Mouse (Mus musculus) C2C12 (cell line): ENCODE results near the gene Xxylt1. TPM values are rescaled to one million over a fixed set of nuclear protein-coding genes. Genes with fewer than 3 reads are reported as not detected.

Experiments used
- H3K27me3 ChIP-seq: one replicate; pipeline ENCODE4 v1.6.1; 2011; ENCODE audit not compliant: control insufficient read depth, insufficient read depth, insufficient read length
- H3K36me3 ChIP-seq: one replicate; pipeline ENCODE4 v1.6.1; 2011; ENCODE audit not compliant: control insufficient read depth, insufficient read depth
- H3K4me3 ChIP-seq: one replicate; pipeline ENCODE4 v1.5.1; 2011; ENCODE audit warnings: mild to moderate bottlenecking, control low read depth; ENCODE audit not compliant: poor library complexity, insufficient read depth, severe bottlenecking
- H3K79me2 ChIP-seq: one replicate; pipeline ENCODE4 v1.6.1; 2011; ENCODE audit not compliant: control insufficient read depth, insufficient read depth
- H3K79me3 ChIP-seq: one replicate; pipeline ENCODE4 v1.6.1; 2011; ENCODE audit warnings: low read depth, control low read depth
- H3ac ChIP-seq: one replicate; pipeline ENCODE3; 2011; ENCODE audit warnings: low read depth; ENCODE audit not compliant: control insufficient read depth, insufficient read length
- CEBPB ChIP-seq: IDR thresholded peaks from one replicate; pipeline ENCODE4 v1.6.1; 2011; ENCODE audit warnings: low read depth, mild to moderate bottlenecking, control low read depth, moderate library complexity
- CTCF ChIP-seq: IDR thresholded peaks from one replicate; pipeline ENCODE4 v1.5.1; 2011; ENCODE audit not compliant: control insufficient read depth, insufficient read depth, insufficient read length
- FOSL1 ChIP-seq: IDR thresholded peaks from one replicate; pipeline ENCODE4 v1.8.0; 2011; ENCODE audit warnings: mild to moderate bottlenecking, low read length; ENCODE audit not compliant: poor library complexity, insufficient read depth, severe bottlenecking
- MAX ChIP-seq: IDR thresholded peaks from one replicate; pipeline ENCODE4 v1.6.1; 2011; ENCODE audit warnings: mild to moderate bottlenecking, control low read depth
- MYOD1 ChIP-seq: IDR thresholded peaks from one replicate; pipeline ENCODE4 v1.6.1; 2011; ENCODE audit warnings: low read depth; ENCODE audit not compliant: control insufficient read depth, insufficient read length
- MYOG ChIP-seq: IDR thresholded peaks from one replicate; pipeline ENCODE4 v1.6.1; 2011; ENCODE audit not compliant: control insufficient read depth, insufficient read length; ENCODE audit errors: extremely low read depth
- USF1 ChIP-seq: IDR thresholded peaks from one replicate; pipeline ENCODE4 v1.6.1; 2011; ENCODE audit warnings: low read depth, mild to moderate bottlenecking, control low read depth, moderate library complexity
- polyA plus RNA-seq: library from polyadenylated mRNA; unstranded; fragments of >200 nt; fragmentation: generic; extraction: Trizol; gene quantifications from one replicate; pipeline ENCODE4 v1.2.1, GENCODE M21; 2012; ENCODE audit warnings: missing spikeins

Xxylt1 gene
- polyA plus RNA-seq, 1 experiment, result 10.4 TPM

DNA sequence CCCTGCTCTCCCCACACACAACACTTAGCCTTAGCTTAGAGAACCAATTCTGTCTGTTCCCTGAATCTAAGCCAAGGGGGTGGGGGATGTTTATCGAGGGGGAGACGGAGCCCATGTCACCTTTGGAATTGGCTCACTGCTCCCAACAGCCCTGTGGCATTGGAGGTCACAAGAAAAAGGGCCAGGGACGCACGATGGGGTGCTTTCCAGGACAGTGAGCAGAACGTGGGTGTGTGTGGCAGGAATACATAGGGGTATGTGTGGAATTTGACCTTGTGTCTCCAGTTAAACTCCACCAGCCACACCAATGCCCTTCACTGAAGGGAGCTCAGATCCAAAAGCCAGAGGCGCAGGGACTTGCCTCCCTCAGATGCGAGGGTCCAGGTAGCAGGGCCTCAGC lies 116.3 kb downstream of the Xxylt1 start:
- Histone ChIP-seq H3K79me2 (no peaks in the 10 kb centered on the region), H3K4me3 (no peak overlapping the region), H3K27me3 (no peaks in the 10 kb centered on the region), H3K36me3 (no peaks in the 10 kb centered on the region), H3K79me3 (no peaks in the 10 kb centered on the region), H3ac (no peak overlapping the region)
- no peak for TF ChIP-seq USF1

- Histone ChIP-seq H3K4me3 (no peak overlapping the region), H3ac (no peak overlapping the region), H3K27me3 (no peaks in the 10 kb centered on the region), H3K79me3 (no peaks in the 10 kb centered on the region), H3K79me2 (no peaks in the 10 kb centered on the region), H3K36me3 (no peaks in the 10 kb centered on the region)
- TF ChIP-seq MYOG (no peak), MAX (no peak), USF1 (no peak), CEBPB (no peak), CTCF (no peak), MYOD1 (no peak), FOSL1 (no peak)
Measured at GRCm38 (mm10) chr16:30964411-30964810, 116.8 kb downstream of the Xxylt1 start.

DNA sequence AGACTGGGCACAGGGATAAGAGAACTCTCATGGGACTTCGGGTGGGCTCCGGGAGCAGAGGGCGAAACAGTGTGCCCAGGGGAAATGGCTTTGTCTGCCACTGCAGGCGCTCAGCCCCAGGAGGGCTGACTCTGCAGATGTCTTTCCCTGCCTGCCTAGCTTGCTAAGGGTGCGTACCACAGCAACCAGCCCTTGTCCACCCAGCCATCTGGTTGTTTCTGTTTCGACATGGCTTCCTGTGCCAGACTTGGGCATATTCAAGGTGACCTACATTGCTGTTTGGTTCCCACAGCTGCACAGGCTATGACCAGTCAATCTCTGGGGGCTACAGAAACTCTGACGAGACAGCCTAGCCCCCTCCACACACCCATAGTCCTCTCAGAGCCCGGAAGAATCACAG lies 118.7 kb downstream of the Xxylt1 start:
- H3K36me3 ChIP-seq, result no peaks in the 10 kb centered on the region
- H3K4me3 ChIP-seq, result no peak overlapping the region
- no peaks in the 10 kb centered on the region for H3K79me2 ChIP-seq
- no peaks in the 10 kb centered on the region for H3K79me3 ChIP-seq
- H3ac ChIP-seq, result no peak overlapping the region
- H3K27me3 ChIP-seq, result no peaks in the 10 kb centered on the region
- no peak for TF ChIP-seq CEBPB
- TF ChIP-seq MYOG, result no peak
- TF ChIP-seq USF1, result no peak
- no peak for TF ChIP-seq FOSL1
- no peak for TF ChIP-seq MYOD1
- TF ChIP-seq MAX, result no peak
- no peak for TF ChIP-seq CTCF

GRCm38 (mm10) chr16:30961176-30961575 lies 120.1 kb downstream of the Xxylt1 start:
- H3K4me3 ChIP-seq, result no peak overlapping the region
- no peaks in the 10 kb centered on the region for H3K36me3 ChIP-seq
- no peaks in the 10 kb centered on the region for H3K79me3 ChIP-seq
- H3K79me2 ChIP-seq, result no peaks in the 10 kb centered on the region
- TF ChIP-seq USF1 (no peak), MAX (no peak), MYOD1 (no peak), CTCF (no peak), MYOG (no peak), FOSL1 (no peak), CEBPB (no peak)
- H3ac ChIP-seq, result no peak overlapping the region
- H3K27me3 ChIP-seq, result no peaks in the 10 kb centered on the region

DNA sequence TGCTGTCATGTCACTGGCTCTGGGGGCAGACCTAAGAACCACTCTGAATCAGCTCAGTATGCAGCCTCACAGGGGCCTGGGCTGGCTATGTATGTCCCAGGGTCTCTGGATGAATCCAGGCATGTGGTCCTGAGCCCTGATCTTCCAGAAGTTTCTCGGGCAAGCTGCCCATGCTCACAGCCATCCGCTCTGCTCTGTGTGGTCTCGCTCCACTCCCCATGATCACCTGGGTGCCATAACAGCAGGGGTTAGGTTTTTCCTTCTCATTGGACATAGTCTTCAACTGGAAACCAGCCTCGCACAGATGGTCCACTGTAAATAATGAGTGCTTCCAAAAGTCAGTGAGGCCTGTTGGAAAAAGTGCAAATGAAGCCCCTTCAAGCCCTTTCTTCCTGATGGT lies 121.0 kb downstream of the Xxylt1 start:
- no peak overlapping the region for H3ac ChIP-seq
- H3K4me3 ChIP-seq, result no peak overlapping the region
- no peak for TF ChIP-seq MYOG
- no peaks in the 10 kb centered on the region for H3K79me2 ChIP-seq
- H3K36me3 ChIP-seq, result no peaks in the 10 kb centered on the region
- H3K79me3 ChIP-seq, result no peaks in the 10 kb centered on the region
- H3K27me3 ChIP-seq, result no peaks in the 10 kb centered on the region

- H3K36me3 ChIP-seq, result no peaks in the 10 kb centered on the region
- no peak overlapping the region for H3K4me3 ChIP-seq
- H3K79me3 ChIP-seq, result no peaks in the 10 kb centered on the region
- no peak for TF ChIP-seq FOSL1
- no peak overlapping the region for H3ac ChIP-seq
- H3K27me3 ChIP-seq, result no peaks in the 10 kb centered on the region
- no peaks in the 10 kb centered on the region for H3K79me2 ChIP-seq
Measured at GRCm38 (mm10) chr16:30959692-30960091, 121.5 kb downstream of the Xxylt1 start.

- no peak overlapping the region for H3ac ChIP-seq
- H3K27me3 ChIP-seq, result no peaks in the 10 kb centered on the region
- H3K79me2 ChIP-seq, result no peaks in the 10 kb centered on the region
- no peak overlapping the region for H3K4me3 ChIP-seq
- no peaks in the 10 kb centered on the region for H3K79me3 ChIP-seq
- TF ChIP-seq MYOG (no peak), MYOD1 (no peak), FOSL1 (no peak), CEBPB (no peak), CTCF (no peak), MAX (no peak), USF1 (no peak)
- H3K36me3 ChIP-seq, result no peaks in the 10 kb centered on the region
Measured at GRCm38 (mm10) chr16:30956141-30956540, 125.1 kb downstream of the Xxylt1 start.
